Mouse (Mus musculus) heart, adult 2 months (tissue): ENCODE data around the gene Lamc1.

Source experiments
- CTCF ChIP-seq: fragments of 200-600 bp; IDR thresholded peaks from 2 replicates; pipeline ENCODE4 v1.8.1; 2022; ENCODE audit warnings: antibody characterized with exemption, mild to moderate bottlenecking, moderate library complexity
- EP300 ChIP-seq: fragments of 200-500 bp; IDR thresholded peaks from 2 replicates; pipeline ENCODE4 v1.6.1; 2011; ENCODE audit warnings: low read depth, low read length, control low read depth; ENCODE audit not compliant: insufficient read depth

GRCm38 (mm10) chr1:153201448-153201847 is 131.1 kb downstream of the Lamc1 start:
- TF ChIP-seq CTCF (no peak), EP300 (no peak)
